Mouse (Mus musculus): ENCODE results near the gene Grpel1. TPM values are rescaled to one million over a fixed set of nuclear protein-coding genes. Genes with fewer than 3 reads are reported as not detected.

The Grpel1 gene
- polyA plus RNA-seq, 1 experiment from 2014 or later: 68.0 TPM

DNA sequence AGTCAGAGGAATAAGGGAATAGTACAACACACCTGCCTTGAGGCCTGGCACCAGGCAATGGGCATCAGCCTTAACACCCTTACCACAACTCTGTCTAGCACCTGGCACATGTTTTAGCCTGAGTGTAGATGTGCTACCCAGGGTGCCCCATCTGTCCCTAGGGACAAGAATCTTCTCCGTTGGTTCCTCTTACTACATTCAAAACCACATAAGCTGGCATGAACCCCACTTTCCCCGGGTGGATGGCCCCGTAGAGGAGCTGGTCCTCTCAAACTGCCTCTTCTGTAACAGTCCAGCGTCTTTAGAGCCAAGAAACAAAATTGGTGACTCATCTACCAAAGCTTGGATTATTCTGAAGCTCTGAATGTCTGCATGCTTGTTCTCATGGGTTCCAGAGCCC, 15.6 kb downstream of the Grpel1 start:
- Histone ChIP-seq H3K4me2 (ENCODE audit: low read length) (no peak overlapping the region), H3K36me3 (ENCODE audit: insufficient read depth, low read length) (peaks cover 4% of the 10 kb centered on the region; the same call in 1 of the 2 replicates), H3K9ac (ENCODE audit: low read depth, low read length) (no peak overlapping the region), H3K4me1 (replicated peaks; ENCODE audit: insufficient read depth, low read length) (peaks cover 20% of the 10 kb centered on the region), H3K27ac (no peak overlapping the region), H3K27me3 (ENCODE audit: insufficient read depth, low read length) (no peaks in the 10 kb centered on the region), H3K9me3 (replicated peaks; ENCODE audit: low read length) (no peaks in the 10 kb centered on the region), H3K4me3 (replicated peaks; ENCODE audit: low read depth, low read length) (no peak overlapping the region)
- ATAC-seq (replicated peaks; ENCODE audit: low FRiP score, low read depth) (no peak), DNase-seq (ENCODE audit: low spot score) (no peak)
- WGBS: 89% methylated on average over 4 of the region's 4 CpGs
- no peak for TF ChIP-seq CTCF (IDR thresholded peaks at IDR 0.05; ENCODE audit: low read depth)

DNA sequence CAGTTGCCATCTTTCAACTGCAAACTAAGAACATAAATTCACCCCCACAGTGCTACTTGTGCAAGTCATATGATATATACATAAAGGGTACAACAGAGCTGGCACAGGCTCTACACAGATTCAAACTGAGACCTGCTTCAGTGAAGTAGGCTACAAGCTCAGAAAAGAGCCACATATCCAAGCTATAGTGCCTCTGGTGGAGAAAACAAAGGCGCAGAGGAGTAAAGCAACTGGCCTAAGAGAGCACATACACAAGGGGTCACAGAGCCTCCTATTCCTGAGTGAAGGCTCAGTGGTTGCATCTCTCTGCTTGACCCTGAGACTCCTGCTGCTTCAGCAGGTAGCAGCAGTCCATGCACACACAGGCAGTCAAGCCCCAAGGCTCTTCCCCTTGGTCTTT, 16.3 kb downstream of the Grpel1 start:
- DNase-seq (ENCODE audit: low spot score): no peak
- no peak overlapping the region for H3K4me3 ChIP-seq (replicated peaks; ENCODE audit: low read depth, low read length)
- peak; percentile 54; the same call in 1 of the 2 replicates for TF ChIP-seq CTCF (IDR thresholded peaks at IDR 0.05; ENCODE audit: low read depth)
- 61% methylated on average over 1 of the region's 1 CpGs for WGBS
- peaks cover 4% of the 10 kb centered on the region; the same call in 1 of the 2 replicates for H3K27me3 ChIP-seq (ENCODE audit: insufficient read depth, low read length)
- ATAC-seq (replicated peaks; ENCODE audit: low FRiP score, low read depth): no peak
- peaks cover under 1% of the 10 kb centered on the region; the same call in 1 of the 2 replicates for H3K36me3 ChIP-seq (ENCODE audit: insufficient read depth, low read length)
- H3K4me1 ChIP-seq (replicated peaks; ENCODE audit: insufficient read depth, low read length): peaks cover 20% of the 10 kb centered on the region
- H3K4me2 ChIP-seq (ENCODE audit: low read length): no peak overlapping the region
- no peak overlapping the region for H3K27ac ChIP-seq
- H3K9me3 ChIP-seq (replicated peaks; ENCODE audit: low read length): no peaks in the 10 kb centered on the region
- no peak overlapping the region for H3K9ac ChIP-seq (ENCODE audit: low read depth, low read length)

DNA sequence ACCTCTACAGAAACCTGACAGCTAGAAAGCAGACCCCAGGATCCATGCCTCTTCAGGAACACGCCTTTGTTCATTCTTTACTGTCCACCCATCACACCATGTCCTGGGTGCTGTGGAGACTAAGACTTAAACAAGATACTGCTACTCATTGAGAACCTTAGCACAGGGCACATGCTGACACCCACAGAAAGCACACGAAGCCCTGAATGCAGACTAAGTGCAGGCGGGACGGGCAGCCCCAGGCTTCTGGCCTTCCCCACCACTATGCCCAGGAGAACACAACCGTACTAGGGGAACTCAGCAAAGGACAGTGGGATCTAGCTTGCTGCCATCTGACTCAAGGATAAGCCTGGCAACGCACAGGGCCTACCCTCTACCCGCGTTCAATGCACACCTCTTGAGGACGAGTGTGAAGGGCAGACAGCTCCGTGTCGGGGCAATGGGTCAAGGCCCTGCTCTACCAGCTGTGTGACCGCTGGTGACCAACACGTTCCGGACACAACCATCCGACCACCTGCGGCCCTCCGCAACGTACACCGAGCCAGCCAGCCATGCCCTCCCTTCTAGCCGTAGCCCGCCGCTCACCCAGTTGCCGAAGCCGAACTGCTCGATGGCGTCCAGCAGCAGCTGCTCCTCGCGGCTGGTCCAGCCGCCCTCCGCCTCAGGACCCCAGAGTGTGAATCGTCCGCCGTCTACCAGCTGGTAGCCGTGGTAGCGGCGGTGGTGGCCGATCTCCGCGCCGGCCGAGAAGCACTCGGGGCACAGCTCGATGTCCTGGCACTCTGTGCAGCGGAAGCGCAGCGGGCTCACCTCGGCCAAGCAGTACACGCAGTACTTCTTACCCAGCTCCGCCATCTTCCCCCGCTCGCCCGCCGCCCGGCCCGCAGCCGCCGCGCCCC, 18.7 kb downstream of the Grpel1 start:
- H3K9me3 ChIP-seq (replicated peaks; ENCODE audit: low read length): no peaks in the 10 kb centered on the region
- H3K27me3 ChIP-seq (ENCODE audit: insufficient read depth, low read length): peaks cover 4% of the 10 kb centered on the region; the same call in 1 of the 2 replicates
- peak overlapping the region; percentile 91 for H3K9ac ChIP-seq (ENCODE audit: low read depth, low read length)
- TF ChIP-seq CTCF (IDR thresholded peaks at IDR 0.05; ENCODE audit: low read depth): no peak
- WGBS: 1% methylated on average over 57 of the region's 58 CpGs
- peak overlapping the region; percentile 92 for H3K4me3 ChIP-seq (replicated peaks; ENCODE audit: low read depth, low read length)
- ATAC-seq (replicated peaks; ENCODE audit: low FRiP score, low read depth) (peak; percentile 23; the same call in 1 of the 2 replicates), DNase-seq (ENCODE audit: low spot score) (peak; percentile 56)
- peak overlapping the region; percentile 92 for H3K4me2 ChIP-seq (ENCODE audit: low read length)
- H3K36me3 ChIP-seq (ENCODE audit: insufficient read depth, low read length): no peaks in the 10 kb centered on the region
- H3K27ac ChIP-seq: peak overlapping the region; percentile 77
- H3K4me1 ChIP-seq (replicated peaks; ENCODE audit: insufficient read depth, low read length): peaks cover 20% of the 10 kb centered on the region

DNA sequence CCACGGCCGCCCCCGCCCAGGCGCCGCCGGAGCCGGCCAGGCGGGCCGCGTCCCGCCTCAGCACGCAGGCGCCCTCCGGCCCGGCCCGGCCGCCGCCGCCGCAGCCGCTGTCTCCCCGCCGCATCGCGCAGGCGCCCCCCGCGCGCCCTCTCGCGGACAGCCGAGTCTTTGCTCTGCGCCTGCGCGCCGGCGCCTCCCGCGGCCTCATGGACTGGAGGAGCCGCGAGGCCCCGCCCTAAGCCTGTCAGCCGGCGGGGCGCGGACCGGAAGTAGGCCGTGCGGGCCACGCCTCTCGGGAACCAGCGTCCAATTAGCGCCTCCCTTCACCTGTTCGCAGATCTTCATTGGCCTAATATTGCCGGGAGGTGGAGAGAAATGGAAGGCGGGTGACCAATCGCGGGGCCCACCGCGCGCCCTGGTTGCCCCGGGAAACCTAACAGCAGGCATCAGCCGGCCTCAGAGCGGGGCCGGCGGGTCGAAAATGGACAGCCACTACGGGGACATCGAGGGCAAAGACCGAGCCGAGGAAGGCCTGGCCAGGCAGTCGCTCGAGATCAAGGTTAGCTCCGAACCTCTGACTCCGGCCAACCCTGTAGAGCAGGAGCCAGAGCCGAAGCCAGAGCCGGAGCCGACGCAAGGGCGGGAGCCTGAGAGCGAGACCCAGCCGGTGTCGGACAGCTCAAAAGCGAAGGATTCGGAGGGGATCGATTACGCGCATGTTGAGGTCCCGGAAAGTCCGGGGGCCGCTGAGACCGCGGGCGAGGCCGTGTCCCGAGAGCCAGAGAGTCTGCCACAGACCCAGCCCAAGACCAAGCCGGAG, 19.6 kb downstream of the Grpel1 start, which contains the start of the genes Tada2b and Ccdc96:
TSS of gene Tada2b (minus strand) at position 115 of the 820 bp plus-strand sequence.
TSS of gene Ccdc96 (plus strand) at position 418 of the 820 bp plus-strand sequence.
- H3K4me2 ChIP-seq (ENCODE audit: low read length): peak within 1 kb of the TSS; percentile 92
- H3K27ac ChIP-seq: peak within 1 kb of the TSS; percentile 77
- WGBS: 1% methylated on average over 94 of the region's 97 CpGs
- peaks cover 4% of the 10 kb centered on the region; the same call in 1 of the 2 replicates for H3K27me3 ChIP-seq (ENCODE audit: insufficient read depth, low read length)
- peak; percentile 97 for ATAC-seq (replicated peaks; ENCODE audit: low FRiP score, low read depth)
- peak; percentile 100 for DNase-seq (ENCODE audit: low spot score)
- no peaks in the 10 kb centered on the region for H3K36me3 ChIP-seq (ENCODE audit: insufficient read depth, low read length)
- H3K4me1 ChIP-seq (replicated peaks; ENCODE audit: insufficient read depth, low read length): peaks cover 20% of the 10 kb centered on the region
- peak; percentile 60 for TF ChIP-seq CTCF (IDR thresholded peaks at IDR 0.05; ENCODE audit: low read depth)
- H3K9ac ChIP-seq (ENCODE audit: low read depth, low read length): peak within 1 kb of the TSS; percentile 91
- no peaks in the 10 kb centered on the region for H3K9me3 ChIP-seq (replicated peaks; ENCODE audit: low read length)
- peak within 1 kb of the TSS; percentile 92 for H3K4me3 ChIP-seq (replicated peaks; ENCODE audit: low read depth, low read length)

DNA sequence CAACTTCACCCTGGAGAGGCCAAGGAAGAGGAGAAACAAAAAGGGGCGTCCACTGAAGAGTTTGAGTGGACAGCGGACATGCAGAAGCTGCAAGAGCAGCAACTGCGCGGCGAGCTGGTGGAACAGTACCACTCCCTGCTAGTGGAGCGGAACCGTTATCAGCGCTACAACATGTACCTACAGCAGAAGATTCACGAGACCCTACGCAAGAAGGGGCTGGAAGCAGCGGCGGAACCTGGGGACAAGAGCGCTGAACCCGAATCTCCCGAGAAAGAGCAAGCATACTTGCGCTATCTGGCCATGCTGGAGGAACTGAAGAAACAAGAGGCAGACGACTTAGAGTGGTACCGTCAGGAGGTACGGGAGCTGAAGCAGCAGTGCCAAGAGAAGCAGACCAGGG, 20.5 kb downstream of the Grpel1 start:
- no peak for ATAC-seq (replicated peaks; ENCODE audit: low FRiP score, low read depth)
- Histone ChIP-seq H3K27me3 (ENCODE audit: insufficient read depth, low read length) (peaks cover 4% of the 10 kb centered on the region; the same call in 1 of the 2 replicates), H3K4me3 (replicated peaks; ENCODE audit: low read depth, low read length) (peak overlapping the region; percentile 41), H3K9ac (ENCODE audit: low read depth, low read length) (no peak overlapping the region), H3K36me3 (ENCODE audit: insufficient read depth, low read length) (no peaks in the 10 kb centered on the region), H3K4me1 (replicated peaks; ENCODE audit: insufficient read depth, low read length) (peaks cover 20% of the 10 kb centered on the region), H3K4me2 (ENCODE audit: low read length) (peak overlapping the region; percentile 92), H3K27ac (no peak overlapping the region), H3K9me3 (replicated peaks; ENCODE audit: low read length) (no peaks in the 10 kb centered on the region)
- TF ChIP-seq CTCF (IDR thresholded peaks at IDR 0.05; ENCODE audit: low read depth): no peak
- WGBS: 41% methylated on average over 19 of the region's 19 CpGs
- no peak for DNase-seq (ENCODE audit: low spot score)

DNA sequence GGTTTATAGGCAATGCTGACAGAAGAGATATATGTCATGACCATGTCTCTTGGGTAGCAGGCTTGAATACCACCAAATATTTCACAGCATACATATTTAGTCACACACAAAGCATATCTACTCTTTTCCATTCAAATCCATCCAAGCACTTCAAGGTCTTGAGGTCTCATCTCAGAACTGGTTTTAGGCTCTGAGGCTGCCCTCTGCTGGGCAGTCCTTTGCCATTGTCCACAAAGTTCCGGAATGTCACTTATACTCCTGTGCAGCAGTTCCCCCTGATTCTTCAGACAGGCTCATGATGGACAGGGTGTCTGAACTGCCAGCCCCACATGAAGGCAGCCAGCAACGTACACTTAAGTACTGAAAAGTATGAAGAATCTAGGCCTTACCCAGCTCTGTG, 24.4 kb downstream of the Grpel1 start:
- DNase-seq (ENCODE audit: low spot score): peak; percentile 65
- no peak overlapping the region for H3K4me2 ChIP-seq (ENCODE audit: low read length)
- 52% methylated on average over 2 of the region's 2 CpGs for WGBS
- H3K4me1 ChIP-seq (replicated peaks; ENCODE audit: insufficient read depth, low read length): peaks cover 7% of the 10 kb centered on the region
- TF ChIP-seq CTCF (IDR thresholded peaks at IDR 0.05; ENCODE audit: low read depth): peak; percentile 74
- H3K9me3 ChIP-seq (replicated peaks; ENCODE audit: low read length): no peaks in the 10 kb centered on the region
- ATAC-seq (replicated peaks; ENCODE audit: low FRiP score, low read depth): no peak
- peaks cover 28% of the 10 kb centered on the region for H3K36me3 ChIP-seq (ENCODE audit: insufficient read depth, low read length)
- H3K4me3 ChIP-seq (replicated peaks; ENCODE audit: low read depth, low read length): no peak overlapping the region
- no peak overlapping the region for H3K27ac ChIP-seq
- peaks cover 4% of the 10 kb centered on the region; the same call in 1 of the 2 replicates for H3K27me3 ChIP-seq (ENCODE audit: insufficient read depth, low read length)
- H3K9ac ChIP-seq (ENCODE audit: low read depth, low read length): no peak overlapping the region

Data from kidney, postnatal 0 days (tissue).